Mouse (Mus musculus) cerebellum, adult 9-10 months (tissue): ENCODE results near the gene Coq8a.
A peak's percentile ranks its signal among the peaks of the same experiment; 100 is the strongest.

Experiments used
- DNase-seq: peaks from one replicate; pipeline ENCODE4 v3.0.0; 2022

Coq8a gene

GRCm38 (mm10) chr1:180172600-180172999, 26.8 kb downstream of the Coq8a start:
- DNase-seq = no peak

- no peak for DNase-seq
Measured at GRCm38 (mm10) chr1:180171883-180172282, 27.5 kb downstream of the Coq8a start.

GRCm38 (mm10) chr1:180170071-180170470, 29.3 kb downstream of the Coq8a start:
- DNase-seq = no peak

- no peak for DNase-seq
Measured at GRCm38 (mm10) chr1:180169161-180169560, 30.2 kb downstream of the Coq8a start.

- peak; percentile 68 for DNase-seq
Measured at GRCm38 (mm10) chr1:180168294-180168693, 31.1 kb downstream of the Coq8a start.

- no peak for DNase-seq
Measured at GRCm38 (mm10) chr1:180166533-180166932, 32.9 kb downstream of the Coq8a start.

- DNase-seq = no peak
Measured at GRCm38 (mm10) chr1:180162986-180163385, 36.4 kb downstream of the Coq8a start.

GRCm38 (mm10) chr1:180161566-180162355, 37.6 kb downstream of the Coq8a start:
- DNase-seq = no peak

- peak; percentile 65 for DNase-seq
Measured at GRCm38 (mm10) chr1:180161160-180161559, 38.2 kb downstream of the Coq8a start.

- no peak for DNase-seq
Measured at GRCm38 (mm10) chr1:180160545-180160944, 38.9 kb downstream of the Coq8a start.

- no peak for DNase-seq
Measured at GRCm38 (mm10) chr1:180158648-180159047, 40.8 kb downstream of the Coq8a start.

- no peak for DNase-seq
Measured at GRCm38 (mm10) chr1:180151191-180151590, 48.2 kb downstream of the Coq8a start.

- no peak for DNase-seq
Measured at GRCm38 (mm10) chr1:180148563-180148962, 50.8 kb downstream of the Coq8a start.

- DNase-seq = no peak
Measured at GRCm38 (mm10) chr1:180148036-180148435, 51.4 kb downstream of the Coq8a start.

- DNase-seq = no peak
Measured at GRCm38 (mm10) chr1:180140970-180141369, 58.4 kb downstream of the Coq8a start.

- DNase-seq = no peak
Measured at GRCm38 (mm10) chr1:180139158-180139557, 60.2 kb downstream of the Coq8a start.

GRCm38 (mm10) chr1:180132187-180132586, 67.2 kb downstream of the Coq8a start:
- no peak for DNase-seq

- no peak for DNase-seq
Measured at GRCm38 (mm10) chr1:180131402-180131801, 68.0 kb downstream of the Coq8a start.

- no peak for DNase-seq
Measured at GRCm38 (mm10) chr1:180128077-180128792, 71.2 kb downstream of the Coq8a start.

- DNase-seq = no peak
Measured at GRCm38 (mm10) chr1:180118233-180118632, 81.2 kb downstream of the Coq8a start.

- DNase-seq = no peak
Measured at GRCm38 (mm10) chr1:180116525-180116924, 82.9 kb downstream of the Coq8a start.
